Mouse (Mus musculus) stomach, postnatal 0 days (tissue): ENCODE results near the gene Bicd2. TPM values are rescaled to one million over a fixed set of nuclear protein-coding genes. Genes with fewer than 3 reads are reported as not detected.
A peak's percentile ranks its signal among the peaks of the same experiment; 100 is the strongest.

Source experiments
- ATAC-seq: fragments of 200-750 bp; cut with Nextera tagmentation; 2 replicates; pipeline ENCODE4 v1.8.0; 2017; ENCODE audit not compliant: low FRiP score, low TSS enrichment
- DNase-seq: peaks from one replicate; pipeline ENCODE4 v3.0.0-alpha.2; 2016; ENCODE audit warnings: low spot score
- H3K27ac ChIP-seq: fragments of 300-500 bp; sonication (generic); replicated peaks from 2 replicates; pipeline ENCODE4 v1.5.1; 2014; ENCODE audit warnings: mild to moderate bottlenecking, control low read depth
- H3K27me3 ChIP-seq: fragments of 300-500 bp; sonication (generic); 2 replicates; pipeline ENCODE4 v1.6.1; 2014; ENCODE audit warnings: low read length; ENCODE audit not compliant: control insufficient read depth, insufficient read depth
- H3K36me3 ChIP-seq: fragments of 300-500 bp; sonication (generic); 2 replicates; pipeline ENCODE4 v1.6.1; 2014; ENCODE audit warnings: low read length, mixed read lengths; ENCODE audit not compliant: control insufficient read depth, insufficient read depth
- H3K4me1 ChIP-seq: fragments of 300-500 bp; sonication (generic); replicated peaks from 2 replicates; pipeline ENCODE4 v1.6.1; 2014; ENCODE audit warnings: antibody characterized with exemption; ENCODE audit not compliant: control insufficient read depth, insufficient read depth
- H3K4me2 ChIP-seq: fragments of 300-500 bp; sonication (generic); replicated peaks from 2 replicates; pipeline ENCODE4 v1.6.1; 2014; ENCODE audit warnings: low read depth, mild to moderate bottlenecking, control low read depth, moderate library complexity
- H3K4me3 ChIP-seq: fragments of 300-500 bp; sonication (generic); 2 replicates; pipeline ENCODE4 v1.5.1; 2014; ENCODE audit warnings: low read depth, low read length, control low read depth
- H3K9ac ChIP-seq: fragments of 300-500 bp; sonication (generic); 2 replicates; pipeline ENCODE4 v1.6.1; 2014; ENCODE audit warnings: mild to moderate bottlenecking, low read length, control low read depth, mixed read lengths
- H3K9me3 ChIP-seq: fragments of 300-500 bp; sonication (generic); 2 replicates; pipeline ENCODE4 v1.6.1; 2016; ENCODE audit warnings: low read length; ENCODE audit not compliant: control insufficient read depth
- CTCF ChIP-seq: IDR thresholded peaks from 2 replicates; pipeline ENCODE4 v1.5.1; 2016; ENCODE audit warnings: antibody characterized with exemption, low read depth, mild to moderate bottlenecking, moderate library complexity
- EP300 ChIP-seq: optimal IDR thresholded peaks from 2 replicates; pipeline ENCODE3; 2016; ENCODE audit warnings: antibody characterized with exemption
- WGBS: fragments of 180-500 bp; shearing (Covaris S2); extraction: QIAGEN DNeasy Blood & Tissue Kit; methylation state at CpG from one replicate; pipeline ENCODE4 v1.1.7; 2014; 5-methylcytosine and 5-hydroxymethylcytosine counted together
- polyA plus RNA-seq: library from polyadenylated mRNA; unstranded; fragments of >200 nt; fragmentation: Nextera tagmentation; extraction: Ambion mirVana; gene quantifications from 2 replicates; pipeline ENCODE4 v1.2.1, GENCODE M21; 2015

The Bicd2 gene
- polyA plus RNA-seq, 1 experiment from 2014 or later = 19.6 TPM

DNA sequence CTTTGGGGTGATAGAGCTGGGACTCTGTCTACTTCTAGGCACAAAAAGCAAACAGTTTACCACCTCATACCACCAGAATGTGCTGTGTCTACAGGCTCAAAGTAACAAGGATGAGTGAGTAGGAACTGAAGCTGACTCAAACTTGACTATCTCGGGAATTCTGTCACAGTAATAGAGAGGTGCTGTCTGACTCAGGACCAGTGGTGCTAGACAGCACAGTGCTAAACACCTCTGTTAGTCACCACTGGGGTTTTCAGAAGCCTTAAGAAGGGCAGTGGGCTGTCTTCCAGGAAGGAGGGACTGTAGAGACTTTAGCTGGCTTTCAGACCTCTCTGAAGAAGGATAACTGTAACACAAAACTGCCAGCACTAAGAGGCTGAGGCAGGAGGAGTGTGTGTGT is 55.4 kb downstream of the Bicd2 start:
- H3K36me3 ChIP-seq = no peaks in the 10 kb centered on the region
- no peaks in the 10 kb centered on the region for H3K27me3 ChIP-seq
- WGBS = 57% methylated on average over 1 of the region's 1 CpGs
- no peak overlapping the region for H3K27ac ChIP-seq
- no peaks in the 10 kb centered on the region for H3K4me1 ChIP-seq
- ATAC-seq = no peak
- no peak overlapping the region for H3K9ac ChIP-seq
- H3K4me3 ChIP-seq = no peak overlapping the region
- TF ChIP-seq EP300 (no peak), CTCF (no peak)
- H3K4me2 ChIP-seq = no peak overlapping the region
- no peaks in the 10 kb centered on the region for H3K9me3 ChIP-seq
- DNase-seq = no peak

DNA sequence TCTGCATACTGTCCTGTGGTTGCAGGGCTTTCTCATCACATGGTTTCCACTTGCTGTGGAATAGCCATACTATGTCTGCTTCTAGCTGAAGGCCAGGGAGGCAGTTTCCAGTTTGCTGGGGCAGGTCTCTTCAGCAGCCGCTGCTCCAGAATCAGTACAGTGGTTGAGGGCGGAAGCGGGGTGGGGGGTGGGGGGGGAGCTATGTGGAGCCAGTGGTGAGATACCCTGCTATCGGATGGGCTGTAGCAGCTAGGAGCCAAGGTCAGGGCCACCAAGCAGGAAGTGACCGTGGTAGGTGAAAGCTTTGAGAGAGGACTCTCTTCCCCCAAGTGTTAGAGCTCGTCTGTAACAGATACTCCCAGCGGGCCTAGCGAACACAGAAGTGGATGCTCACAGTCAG is 56.8 kb downstream of the Bicd2 start:
- DNase-seq (no peak), ATAC-seq (no peak)
- TF ChIP-seq CTCF (no peak), EP300 (no peak)
- H3K9ac ChIP-seq = no peak overlapping the region
- H3K4me2 ChIP-seq = no peak overlapping the region
- no peaks in the 10 kb centered on the region for H3K9me3 ChIP-seq
- 85% methylated on average over 8 of the region's 8 CpGs for WGBS
- H3K4me1 ChIP-seq = no peaks in the 10 kb centered on the region
- H3K27me3 ChIP-seq = no peaks in the 10 kb centered on the region
- H3K36me3 ChIP-seq = no peaks in the 10 kb centered on the region
- H3K27ac ChIP-seq = no peak overlapping the region
- H3K4me3 ChIP-seq = no peak overlapping the region

DNA sequence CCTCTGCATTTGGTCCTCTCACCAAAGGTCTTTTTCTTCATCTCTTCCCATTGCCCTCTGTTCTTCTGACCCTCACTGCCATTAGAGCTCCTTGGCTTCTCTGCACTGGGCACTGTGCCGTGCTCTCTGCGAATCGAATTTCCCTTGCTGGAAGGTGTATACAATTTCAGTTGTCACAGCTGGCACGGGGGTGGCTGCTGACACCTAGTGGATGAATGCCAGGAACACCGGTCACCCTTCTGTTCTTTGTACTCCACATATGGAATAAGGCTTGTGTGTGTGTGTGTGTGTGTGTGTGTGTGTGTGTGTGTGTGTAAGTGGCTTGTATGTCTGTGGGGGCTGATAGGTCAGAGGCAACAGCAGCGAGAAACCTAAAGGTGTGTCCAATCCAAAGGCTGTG is 58.8 kb downstream of the Bicd2 start:
- no peak overlapping the region for H3K4me2 ChIP-seq
- no peak overlapping the region for H3K4me3 ChIP-seq
- H3K27ac ChIP-seq = no peak overlapping the region
- DNase-seq (peak; percentile 85), ATAC-seq (peak; percentile 74)
- no peaks in the 10 kb centered on the region for H3K36me3 ChIP-seq
- no peak overlapping the region for H3K9ac ChIP-seq
- H3K27me3 ChIP-seq = no peaks in the 10 kb centered on the region
- H3K9me3 ChIP-seq = no peaks in the 10 kb centered on the region
- WGBS = 24% methylated on average over 6 of the region's 6 CpGs
- peak; percentile 82 for TF ChIP-seq CTCF
- no peak for TF ChIP-seq EP300
- H3K4me1 ChIP-seq = no peaks in the 10 kb centered on the region

DNA sequence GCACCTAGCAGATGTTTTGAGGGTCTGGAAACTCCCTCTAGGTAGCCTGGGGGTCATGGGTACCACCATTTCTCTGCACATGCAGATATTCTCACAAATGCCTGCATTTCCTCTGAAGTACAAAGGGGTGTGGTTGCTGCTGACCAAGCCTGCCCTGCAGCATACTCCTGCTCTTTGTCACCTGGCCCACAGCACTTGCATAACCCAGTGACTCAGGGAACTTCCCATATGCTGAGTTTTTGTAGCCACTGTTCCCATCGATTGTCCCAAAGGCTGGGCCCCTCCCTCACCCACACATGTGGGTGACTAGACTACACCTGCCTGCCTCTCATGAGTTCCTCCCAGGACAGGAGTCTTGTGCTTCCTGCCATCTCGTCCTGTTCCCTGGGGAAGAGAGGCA is 61.2 kb downstream of the Bicd2 start:
- ATAC-seq (peak; percentile 90), DNase-seq (peak; percentile 77)
- Histone ChIP-seq H3K4me2 (no peak overlapping the region), H3K27ac (peak overlapping the region; percentile 85), H3K4me3 (no peak overlapping the region), H3K4me1 (no peaks in the 10 kb centered on the region), H3K9ac (no peak overlapping the region), H3K9me3 (no peaks in the 10 kb centered on the region), H3K27me3 (no peaks in the 10 kb centered on the region), H3K36me3 (no peaks in the 10 kb centered on the region)
- 45% methylated on average over 2 of the region's 2 CpGs for WGBS
- TF ChIP-seq EP300 = no peak
- TF ChIP-seq CTCF = no peak

DNA sequence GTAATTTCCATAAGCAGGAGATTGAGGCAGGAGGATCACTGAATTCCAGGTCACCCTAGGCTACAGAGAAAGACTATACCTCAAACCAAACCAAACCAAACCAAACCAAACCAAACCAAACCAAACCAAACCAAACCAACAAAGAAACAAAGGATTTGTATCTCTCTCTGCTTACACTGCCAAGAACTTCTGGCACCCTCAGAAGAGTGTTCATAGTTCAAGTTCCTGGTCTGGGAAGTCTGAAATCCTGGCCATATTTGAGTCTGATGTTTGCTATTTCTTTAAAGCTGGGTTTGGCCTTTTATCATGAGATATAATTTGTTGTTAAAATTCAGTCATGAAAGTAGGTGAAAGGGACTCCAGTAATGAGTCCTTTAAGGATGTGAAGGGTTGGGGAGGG is 66.4 kb downstream of the Bicd2 start:
- Histone ChIP-seq H3K4me1 (no peaks in the 10 kb centered on the region), H3K36me3 (no peaks in the 10 kb centered on the region), H3K4me3 (no peak overlapping the region), H3K9ac (no peak overlapping the region), H3K27me3 (no peaks in the 10 kb centered on the region), H3K9me3 (no peaks in the 10 kb centered on the region), H3K4me2 (no peak overlapping the region), H3K27ac (peak overlapping the region; percentile 49; the same call in 1 of the 2 replicates)
- TF ChIP-seq EP300 (no peak), CTCF (no peak)
- DNase-seq = no peak
- ATAC-seq = peak; percentile 76

DNA sequence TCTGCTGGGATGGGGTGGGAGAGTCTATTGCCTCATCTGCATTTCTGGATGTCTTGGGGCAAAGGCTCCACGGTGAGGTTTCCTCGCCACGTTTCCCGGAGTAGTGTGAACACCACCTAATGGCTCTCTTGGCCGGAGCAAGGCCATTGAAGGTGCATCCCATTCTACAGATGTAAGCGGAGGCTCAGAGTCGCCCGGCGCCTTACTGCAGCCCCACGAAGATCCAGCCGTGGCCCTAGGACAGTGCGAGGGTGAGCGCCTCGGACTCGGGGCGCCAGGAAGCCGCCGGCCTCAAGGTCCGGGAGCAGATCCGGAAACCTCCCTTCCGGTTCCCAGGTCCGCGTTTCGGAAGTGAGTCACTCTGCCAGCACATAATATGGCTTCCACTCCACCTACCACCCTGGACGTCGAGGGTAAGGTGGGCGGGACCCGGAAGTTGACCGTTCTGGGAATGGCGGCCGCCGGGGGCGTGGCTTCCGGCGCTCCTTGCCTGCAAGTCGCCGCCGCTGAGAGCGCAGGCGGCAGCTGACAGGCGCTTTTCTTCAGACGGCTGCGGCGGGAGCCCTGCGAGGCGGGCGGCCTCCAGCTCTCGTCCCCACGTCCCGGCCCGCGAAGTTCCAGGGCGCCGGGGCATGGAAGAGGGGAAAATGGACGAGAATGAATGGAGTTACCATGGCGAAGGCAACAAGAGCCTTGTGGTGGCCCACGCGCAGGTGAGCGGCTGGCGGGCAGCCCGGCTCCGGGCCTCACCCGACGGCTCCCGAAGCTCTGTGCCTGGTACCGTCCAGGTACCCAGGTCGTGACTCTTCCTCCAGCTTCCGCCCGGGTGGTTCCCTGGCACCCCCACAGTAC is 79.6 kb downstream of the Bicd2 start, which contains the start of gene Ippk:
Ippk (plus strand) TSS at position 496 of the 852 bp plus-strand sequence.
- Histone ChIP-seq H3K4me2 (peak within 1 kb of the TSS; percentile 92), H3K9me3 (no peaks in the 10 kb centered on the region), H3K9ac (peak within 1 kb of the TSS; percentile 82), H3K4me1 (peaks cover 6% of the 10 kb centered on the region; the same call in 1 of the 2 replicates), H3K27ac (peak within 1 kb of the TSS; percentile 94), H3K4me3 (peak within 1 kb of the TSS; percentile 83), H3K27me3 (no peaks in the 10 kb centered on the region), H3K36me3 (no peaks in the 10 kb centered on the region)
- peak; percentile 23; the same call in 1 of the 2 replicates for TF ChIP-seq CTCF
- TF ChIP-seq EP300 = no peak
- under 1% methylated on average over 60 of the region's 69 CpGs for WGBS
- DNase-seq = peak; percentile 99
- peak; percentile 98 for ATAC-seq
